Mouse (Mus musculus): Measurements from ENCODE around the gene Rab3ip.

GRCm38 (mm10) chr10:116913647-116914273, 36.8 kb downstream of the Rab3ip start:
- TF ChIP-seq CTCF (IDR thresholded peaks at IDR 0.05; ENCODE audit: low read depth) (no peak), EP300 (IDR thresholded peaks at IDR 0.05; ENCODE audit: low read depth) (no peak)
